In genomic region chr17:56870287-56870953, GRCm38 (mm10) we compare ENCODE assay signal across 35 mouse cellular contexts. TPM values are rescaled to one million over a fixed set of nuclear protein-coding genes. Genes with fewer than 3 reads are reported as not detected.
A peak's percentile ranks its signal among the peaks of the same experiment; 100 is the strongest.
DNase-seq lines count a peak whose midpoint lies in the region; ATAC-seq and TF ChIP-seq lines count a peak whose summit lies in the region.
"Had no signal": no experiment of that assay in that cellular context is flagged by ENCODE, and none has a peak within 500 bp of the region (broad histone marks: within the 10 kb centered on the region; RNA-seq: fewer than 3 reads in every experiment).

No protein-coding gene starts in this region.

- peaks cover 84% of the 10 kb centered on the region for H3K4me1 ChIP-seq in E14TG2a.4 (replicated peaks; ENCODE audit: low read depth, low read length)
- peaks cover 14% of the 10 kb centered on the region for H3K4me1 ChIP-seq in ES-Bruce4 (ENCODE audit: control insufficient read depth, insufficient read depth, low read length)
- peaks cover 2 to 6% of the 10 kb centered on the region in 2 experiments; a peak in 3 of 4 replicates for H3K4me1 ChIP-seq in MEL (ENCODE audit: control insufficient read depth in 1 of 2, insufficient read depth in 2 of 2, low read length in 2 of 2)
- no peaks in the 10 kb centered on the region for H3K4me1 ChIP-seq in intestine, embryonic 16.5 days (ENCODE audit: control insufficient read depth, insufficient read depth, low read length)
- H3K4me1 ChIP-seq: embryonic facial prominence, embryonic 10.5 days; forebrain, embryonic 12.5 days; forebrain, embryonic 15.5 days; heart, embryonic 12.5 days; heart, embryonic 15.5 days; hindbrain, embryonic 10.5 days; hindbrain, embryonic 13.5 days; intestine, embryonic 15.5 days had no signal

- peaks cover 27% of the 10 kb centered on the region for H3K9me3 ChIP-seq in E14TG2a.4 (ENCODE audit: low read length)
- peaks cover 17% of the 10 kb centered on the region for H3K9me3 ChIP-seq in ES-Bruce4 (replicated peaks; ENCODE audit: control insufficient read depth, insufficient read depth, low read length, poor library complexity, severe bottlenecking)
- no peaks in the 10 kb centered on the region for H3K9me3 ChIP-seq in MEL (replicated peaks; ENCODE audit: insufficient read depth, low read length)
- peaks cover 5% of the 10 kb centered on the region for H3K9me3 ChIP-seq in intestine, embryonic 16.5 days (ENCODE audit: control insufficient read depth, low read length)
- H3K9me3 ChIP-seq: forebrain, embryonic 12.5 days; forebrain, embryonic 15.5 days; heart, embryonic 15.5 days; hindbrain, embryonic 13.5 days; intestine, embryonic 15.5 days had no signal

- H3K27me3 ChIP-seq in E14TG2a.4 (ENCODE audit: insufficient read depth, low read length) (no peaks in the 10 kb centered on the region), ES-Bruce4 (ENCODE audit: control insufficient read depth, insufficient read depth, low read length, poor library complexity, severe bottlenecking) (no peaks in the 10 kb centered on the region), MEL (ENCODE audit: control insufficient read depth in 1 of 2, insufficient read depth in 2 of 2, low read length in 2 of 2) (no peaks in the 10 kb centered on the region)
- H3K27me3 ChIP-seq in intestine, embryonic 16.5 days (replicated peaks; ENCODE audit: control insufficient read depth, insufficient read depth, low read length): no peaks in the 10 kb centered on the region
- H3K27me3 ChIP-seq: embryonic facial prominence, embryonic 13.5 days; forebrain, embryonic 15.5 days; heart, embryonic 12.5 days; heart, embryonic 15.5 days; intestine, embryonic 15.5 days had no signal

- no peaks in the 10 kb centered on the region for H3K79me2 ChIP-seq in MEL (ENCODE audit: control insufficient read depth, insufficient read depth, low read length, poor library complexity)

- TF ChIP-seq EP300 in ES-Bruce4 (IDR thresholded peaks at IDR 0.05; ENCODE audit: insufficient read depth, low read depth, low read length) (0 out of 2 replicates have a peak, but pooled peaks have one; percentile 10), MEL (IDR thresholded peaks at IDR 0.05; ENCODE audit: low read depth in 1 of 2, low read length in 2 of 2) (peak; percentile 51 to 55; a peak in 2 of 4 replicates)

- intact Hi-C loops in gastrocnemius, adult 2 months (cut with DNase I): no loop called here

- peak overlapping the region; percentile 52 for H3K9ac ChIP-seq in ES-Bruce4 (ENCODE audit: low read depth, poor library complexity, severe bottlenecking)
- H3K9ac ChIP-seq in MEL (ENCODE audit: control insufficient read depth, low read depth, low read length, poor library complexity, severe bottlenecking): no peak overlapping the region
- no peak overlapping the region for H3K9ac ChIP-seq in intestine, embryonic 16.5 days (ENCODE audit: low read depth, low read length)
- H3K9ac ChIP-seq: embryonic facial prominence, embryonic 13.5 days; forebrain, embryonic 12.5 days; forebrain, embryonic 15.5 days; heart, embryonic 12.5 days; heart, embryonic 15.5 days; hindbrain, embryonic 13.5 days; intestine, embryonic 15.5 days had no signal

- no peak overlapping the region for H3K4me2 ChIP-seq in intestine, embryonic 16.5 days (ENCODE audit: low read depth, low read length)
- H3K4me2 ChIP-seq: embryonic facial prominence, embryonic 13.5 days; forebrain, embryonic 12.5 days; forebrain, embryonic 15.5 days; heart, embryonic 12.5 days; heart, embryonic 15.5 days; hindbrain, embryonic 13.5 days; intestine, embryonic 15.5 days had no signal

- H3K27ac ChIP-seq in ES-Bruce4 (ENCODE audit: insufficient read depth, low read length) (peak overlapping the region; percentile 99), MEL (ENCODE audit: control insufficient read depth, low read depth, low read length) (0 out of 2 replicates have a peak overlapping the region, but pooled peaks have one; percentile 8)
- H3K27ac ChIP-seq in intestine, embryonic 16.5 days (ENCODE audit: low read length): no peak overlapping the region
- no peak overlapping the region for H3K27ac ChIP-seq in gastrocnemius, adult 2 months
- H3K27ac ChIP-seq: embryonic facial prominence, embryonic 10.5 days; embryonic facial prominence, embryonic 13.5 days; forebrain, embryonic 12.5 days; forebrain, embryonic 15.5 days; heart, embryonic 15.5 days; hindbrain, embryonic 10.5 days; hindbrain, embryonic 13.5 days; intestine, embryonic 15.5 days had no signal

- no peak for TF ChIP-seq RAD21 in MEL (IDR thresholded peaks at IDR 0.05; ENCODE audit: low read depth, low read length)

- H3K36me3 ChIP-seq in E14TG2a.4 (ENCODE audit: insufficient read depth, low read length) (peaks cover 6% of the 10 kb centered on the region; the same call in 1 of the 2 replicates), ES-Bruce4 (ENCODE audit: control insufficient read depth, insufficient read depth, low read length, poor library complexity, severe bottlenecking) (no peaks in the 10 kb centered on the region), MEL (ENCODE audit: control insufficient read depth in 1 of 2, insufficient read depth in 2 of 2, low read length in 2 of 2) (peaks cover 0 to 2% of the 10 kb centered on the region in 2 experiments; a peak in 2 of 4 replicates)
- no peaks in the 10 kb centered on the region for H3K36me3 ChIP-seq in intestine, embryonic 16.5 days (ENCODE audit: control insufficient read depth, insufficient read depth, low read length)
- H3K36me3 ChIP-seq: embryonic facial prominence, embryonic 10.5 days; embryonic facial prominence, embryonic 13.5 days; forebrain, embryonic 12.5 days; forebrain, embryonic 15.5 days; heart, embryonic 12.5 days; heart, embryonic 15.5 days; hindbrain, embryonic 10.5 days; hindbrain, embryonic 13.5 days; intestine, embryonic 15.5 days had no signal

- ATAC-seq in intestine, embryonic 16.5 days: no peak
- ATAC-seq: activated CD4-positive, CD25-positive, alpha-beta regulatory T cell, adult 4 months; CD4-positive, CD25-positive, alpha-beta regulatory T cell, adult 4 months; forebrain, embryonic 15.5 days; hindbrain, embryonic 16.5 days; intestine, embryonic 15.5 days; Patski had no signal

- 65% methylated on average over 15 of the region's 15 CpGs for WGBS in intestine, embryonic 16.5 days

- no peak for TF ChIP-seq POLR2A in ES-Bruce4 (IDR thresholded peaks at IDR 0.05; ENCODE audit: insufficient read depth, low read length)
- no peak for TF ChIP-seq POLR2A in MEL (IDR thresholded peaks at IDR 0.05; ENCODE audit: control insufficient read depth in 1 of 2, insufficient read depth in 1 of 2, low read depth in 1 of 2, low read length in 2 of 2, poor library complexity in 1 of 2)

- TF ChIP-seq CTCF in E14TG2a.4 (conservative IDR thresholded peaks at IDR 0.05; ENCODE audit: low read length) (no peak), ES-Bruce4 (IDR thresholded peaks at IDR 0.05; ENCODE audit: low read depth, low read length) (no peak), MEL (IDR thresholded peaks at IDR 0.05 in 2 of 3, conservative IDR thresholded peaks at IDR 0.05 in 1 of 3; ENCODE audit: control insufficient read depth in 1 of 3, insufficient read depth in 1 of 3, low read depth in 2 of 3, low read length in 3 of 3, poor library complexity in 1 of 3, severe bottlenecking in 1 of 3) (no peak)
- TF ChIP-seq CTCF in gastrocnemius, adult 2 months (IDR thresholded peaks at IDR 0.05): no peak

- H3K4me3 ChIP-seq in E14TG2a.4 (replicated peaks; ENCODE audit: low read length): peak overlapping the region; percentile 66
- H3K4me3 ChIP-seq in ES-Bruce4 (ENCODE audit: low read depth, low read length): no peak overlapping the region; the same call in 1 of the 2 replicates
- peak overlapping the region; percentile 7 to 18; a peak in 2 of 4 replicates for H3K4me3 ChIP-seq in MEL (ENCODE audit: control insufficient read depth in 1 of 2, insufficient read depth in 1 of 2, low read depth in 2 of 2, low read length in 2 of 2)
- no peak overlapping the region for H3K4me3 ChIP-seq in intestine, embryonic 16.5 days (ENCODE audit: low read length)
- H3K4me3 ChIP-seq in gastrocnemius, adult 2 months: no peak overlapping the region
- H3K4me3 ChIP-seq: embryonic facial prominence, embryonic 10.5 days; embryonic facial prominence, embryonic 13.5 days; erythroblast, embryonic 14.5 days; forebrain, embryonic 12.5 days; forebrain, embryonic 15.5 days; heart, embryonic 12.5 days; heart, embryonic 15.5 days; hindbrain, embryonic 10.5 days; hindbrain, embryonic 13.5 days; intestine, embryonic 15.5 days had no signal

- DNase-seq in MEL (ENCODE audit: low read depth, low spot score): peak; percentile 43
- no peak for DNase-seq in thymus, postnatal 0 days (ENCODE audit: low spot score)
- DNase-seq in gastrocnemius, adult 2 months: no peak
- DNase-seq: adrenal gland, adult 8-10 months; adrenal gland, postnatal 25 days; cerebellum, adult 11-12 months; cerebellum, adult 8-10 months; cerebellum, postnatal 10 days; cerebellum, postnatal 36 days; embryo, embryonic 11 days; gastrocnemius, postnatal 10 days; gastrocnemius, postnatal 36 days; heart, postnatal 10 days; heart, postnatal 36 days had no signal

RNA-seq across cellular contexts. Expression of gene Acsbg2, which starts 3.8 kb away (rescaled TPM):
- polyA plus RNA-seq in ES-Bruce4 (2011; ENCODE audit: insufficient read depth, insufficient read length, low read depth, missing spikeins) (0.46 and 0.68 TPM in 2 replicates), MEL (2012; ENCODE audit: insufficient read depth in 1 of 2, insufficient read length in 2 of 2, low read depth in 1 of 2, low replicate concordance in 2 of 2, missing spikeins in 1 of 2) (not detected)
- total RNA-seq in MEL (2012; rRNA removed): not detected in 2 replicates
- not detected in 2 replicates for polyA plus RNA-seq in intestine, embryonic 16.5 days (2015; fragmentation: Nextera tagmentation; extraction: Ambion mirVana)
- polyA plus RNA-seq in thymus, postnatal 0 days (2015; fragmentation: Nextera tagmentation; extraction: Ambion mirVana): not detected in 2 replicates
- not detected for total RNA-seq in gastrocnemius, adult 2 months (2021)
- total RNA-seq: gastrocnemius, postnatal 10 days; gastrocnemius, postnatal 36 days; granulocyte monocyte progenitor cell, adult 5-6 weeks; heart, postnatal 10 days; heart, postnatal 36 days had no signal
- polyA plus RNA-seq: brain, embryonic 14.5 days; C2C12; cortical plate, adult 2 months; embryonic facial prominence, embryonic 10.5 days; embryonic facial prominence, embryonic 13.5 days; erythroblast, embryonic 14.5 days; forebrain, embryonic 12.5 days; forebrain, embryonic 15.5 days; heart, embryonic 12.5 days; heart, embryonic 15.5 days; hindbrain, embryonic 10.5 days; hindbrain, embryonic 16.5 days; intestine, embryonic 15.5 days; Patski had no signal

RNA-seq across cellular contexts. Expression of gene 1700061G19Rik, which starts 4.9 kb away (rescaled TPM):
- polyA plus RNA-seq in ES-Bruce4 (2011; ENCODE audit: insufficient read depth, insufficient read length, low read depth, missing spikeins) (8.0 and 8.4 TPM in 2 replicates), MEL (2012; ENCODE audit: insufficient read depth in 1 of 2, insufficient read length in 2 of 2, low read depth in 1 of 2, low replicate concordance in 2 of 2, missing spikeins in 1 of 2) (under 1 TPM in 1 of 2 experiments, not detected in 1; 0.68 TPM)
- 0.26 and 0.27 TPM in 2 replicates for total RNA-seq in MEL (2012; rRNA removed)
- polyA plus RNA-seq in intestine, embryonic 16.5 days (2015; fragmentation: Nextera tagmentation; extraction: Ambion mirVana): 0.12 and 0.17 TPM in 2 replicates
- 0.21 and 0.26 TPM in 2 replicates for polyA plus RNA-seq in thymus, postnatal 0 days (2015; fragmentation: Nextera tagmentation; extraction: Ambion mirVana)
- total RNA-seq in gastrocnemius, adult 2 months (2021): not detected
- total RNA-seq: gastrocnemius, postnatal 36 days; heart, postnatal 36 days had no signal
- polyA plus RNA-seq: erythroblast, embryonic 14.5 days; Patski had no signal

RNA-seq across cellular contexts. Expression of gene Rfx2, which starts 39.6 kb away (rescaled TPM):
- polyA plus RNA-seq in ES-Bruce4 (2011; ENCODE audit: insufficient read depth, insufficient read length, low read depth, missing spikeins) (27.5 and 30.5 TPM in 2 replicates), MEL (2012; ENCODE audit: insufficient read depth in 1 of 2, insufficient read length in 2 of 2, low read depth in 1 of 2, low replicate concordance in 2 of 2, missing spikeins in 1 of 2) (10 to 100 TPM in 1 of 2 experiments, not detected in 1; 29.2 TPM)
- total RNA-seq in MEL (2012; rRNA removed): 7.5 and 8.7 TPM in 2 replicates
- 2.5 and 3.4 TPM in 2 replicates for polyA plus RNA-seq in intestine, embryonic 16.5 days (2015; fragmentation: Nextera tagmentation; extraction: Ambion mirVana)
- 3.0 and 3.2 TPM in 2 replicates for polyA plus RNA-seq in thymus, postnatal 0 days (2015; fragmentation: Nextera tagmentation; extraction: Ambion mirVana)
- 1 to 10 TPM; 2.0 to 2.8 TPM for total RNA-seq in gastrocnemius, adult 2 months (2021)

Comparison
In these comparisons a context has a peak if more than half of its experiments do, and no peak if none do; other contexts are left out.
1. H3K4me3 ChIP-seq: peak in E14TG2a.4 (single experiment) and MEL (2 of 2); none in ES-Bruce4 (single experiment), intestine, embryonic 16.5 days (single experiment) and gastrocnemius, adult 2 months (single experiment).
2. H3K27ac ChIP-seq: peak in ES-Bruce4 (single experiment) and MEL (single experiment); none in intestine, embryonic 16.5 days (single experiment) and gastrocnemius, adult 2 months (single experiment).